Mouse (Mus musculus): ENCODE results near the gene Gm6993.

The Gm6993 gene

GRCm38 (mm10) chr12:31240470-31240869 lies at the start of gene Gm6993:
Gene Gm6993 (plus strand): TSS chr12:31240770.
- no peak for DNase-seq (ENCODE audit: low read depth)

GRCm38 (mm10) chr12:31191329-31191954 lies 49.1 kb upstream of the Gm6993 start:
- peak; percentile 18 for DNase-seq (ENCODE audit: low read depth)

- DNase-seq (ENCODE audit: low read depth), result no peak
Measured at GRCm38 (mm10) chr12:31202509-31202908, 38.1 kb upstream of the Gm6993 start.

GRCm38 (mm10) chr12:31203746-31204455 lies 36.7 kb upstream of the Gm6993 start:
- DNase-seq (ENCODE audit: low read depth), result no peak

GRCm38 (mm10) chr12:31204898-31205297 lies 35.7 kb upstream of the Gm6993 start:
- DNase-seq (ENCODE audit: low read depth), result no peak

GRCm38 (mm10) chr12:31205983-31206633 lies 34.5 kb upstream of the Gm6993 start:
- DNase-seq (ENCODE audit: low read depth), result no peak

GRCm38 (mm10) chr12:31208766-31209165 lies 31.8 kb upstream of the Gm6993 start:
- DNase-seq (ENCODE audit: low read depth), result no peak

GRCm38 (mm10) chr12:31209377-31209805 lies 31.2 kb upstream of the Gm6993 start:
- DNase-seq (ENCODE audit: low read depth), result no peak

- peak; percentile 30 for DNase-seq (ENCODE audit: low read depth)
Measured at GRCm38 (mm10) chr12:31213556-31213955, 27.0 kb upstream of the Gm6993 start.

- no peak for DNase-seq (ENCODE audit: low read depth)
Measured at GRCm38 (mm10) chr12:31215003-31215402, 25.6 kb upstream of the Gm6993 start.

GRCm38 (mm10) chr12:31217232-31217631 lies 23.3 kb upstream of the Gm6993 start:
- no peak for DNase-seq (ENCODE audit: low read depth)

GRCm38 (mm10) chr12:31218774-31219173 lies 21.8 kb upstream of the Gm6993 start:
- peak; percentile 87 for DNase-seq (ENCODE audit: low read depth)

- DNase-seq (ENCODE audit: low read depth), result no peak
Measured at GRCm38 (mm10) chr12:31221522-31221921, 19.0 kb upstream of the Gm6993 start.

- no peak for DNase-seq (ENCODE audit: low read depth)
Measured at GRCm38 (mm10) chr12:31222282-31222681, 18.3 kb upstream of the Gm6993 start.

GRCm38 (mm10) chr12:31222741-31223140 lies 17.8 kb upstream of the Gm6993 start:
- DNase-seq (ENCODE audit: low read depth), result no peak

- no peak for DNase-seq (ENCODE audit: low read depth)
Measured at GRCm38 (mm10) chr12:31225451-31225850, 15.1 kb upstream of the Gm6993 start.

- DNase-seq (ENCODE audit: low read depth), result no peak
Measured at GRCm38 (mm10) chr12:31227167-31227566, 13.4 kb upstream of the Gm6993 start.

GRCm38 (mm10) chr12:31228878-31229277 lies 11.7 kb upstream of the Gm6993 start:
- DNase-seq (ENCODE audit: low read depth), result no peak

- no peak for DNase-seq (ENCODE audit: low read depth)
Measured at GRCm38 (mm10) chr12:31232635-31233034, 7.9 kb upstream of the Gm6993 start.

GRCm38 (mm10) chr12:31235018-31235417 lies 5.6 kb upstream of the Gm6993 start:
- no peak for DNase-seq (ENCODE audit: low read depth)

- peak; percentile 47 for DNase-seq (ENCODE audit: low read depth)
Measured at GRCm38 (mm10) chr12:31236861-31237595, 3.5 kb upstream of the Gm6993 start.

- no peak for DNase-seq (ENCODE audit: low read depth)
Measured at GRCm38 (mm10) chr12:31239031-31239583, 1.5 kb upstream of the Gm6993 start.

All from NIH3T3 (cell line).